Mouse (Mus musculus) hindbrain, embryonic 11.5 days (tissue): Measurements from ENCODE around the gene Nfe2l1. TPM values are rescaled to one million over a fixed set of nuclear protein-coding genes. Genes with fewer than 3 reads are reported as not detected.

Experiments
- ATAC-seq: fragments of 200-750 bp; cut with Nextera tagmentation; 2 replicates; pipeline ENCODE4 v1.8.0; 2017; ENCODE audit warnings: mild to moderate bottlenecking, moderate TSS enrichment, moderate library complexity; ENCODE audit not compliant: low FRiP score
- DNase-seq: peaks from one replicate; pipeline ENCODE4 v3.0.0-alpha.2; 2015; ENCODE audit warnings: low spot score
- H3K27ac ChIP-seq: fragments of 300-500 bp; sonication (generic); 2 replicates; pipeline ENCODE4 v1.5.1; 2014; ENCODE audit warnings: mild to moderate bottlenecking, low read depth, low read length
- H3K27me3 ChIP-seq: fragments of 300-500 bp; sonication (generic); 2 replicates; pipeline ENCODE4 v1.6.1; 2014; ENCODE audit warnings: mild to moderate bottlenecking, low read length, moderate library complexity, mixed read lengths; ENCODE audit not compliant: control insufficient read depth, insufficient read depth
- H3K36me3 ChIP-seq: fragments of 300-500 bp; sonication (generic); 2 replicates; pipeline ENCODE4 v1.6.1; 2014; ENCODE audit warnings: mild to moderate bottlenecking, low read length, moderate library complexity, mixed read lengths; ENCODE audit not compliant: control insufficient read depth, insufficient read depth
- H3K4me1 ChIP-seq: fragments of 300-500 bp; sonication (generic); replicated peaks from 2 replicates; pipeline ENCODE4 v1.6.1; 2014; ENCODE audit warnings: low read length, mixed read lengths; ENCODE audit not compliant: control insufficient read depth, insufficient read depth
- H3K4me2 ChIP-seq: fragments of 300-500 bp; sonication (generic); replicated peaks from 2 replicates; pipeline ENCODE4 v1.6.1; 2014; ENCODE audit warnings: mild to moderate bottlenecking, low read depth, low read length
- H3K4me3 ChIP-seq: fragments of 300-500 bp; sonication (generic); 2 replicates; pipeline ENCODE4 v1.5.1; 2014; ENCODE audit warnings: low read depth, low read length
- H3K9ac ChIP-seq: fragments of 300-500 bp; sonication (generic); 2 replicates; pipeline ENCODE4 v1.6.1; 2014; ENCODE audit warnings: low read depth, low read length
- H3K9me3 ChIP-seq: fragments of 300-500 bp; sonication (generic); 2 replicates; pipeline ENCODE4 v1.6.1; 2016; ENCODE audit warnings: low read length; ENCODE audit not compliant: control insufficient read depth
- whole genome bisulfite sequencing: fragments of 180-500 bp; shearing (Covaris S2); extraction: QIAGEN DNeasy Blood & Tissue Kit; methylation state at CpG from one replicate; pipeline ENCODE4 v1.1.7; 2014; 5-methylcytosine and 5-hydroxymethylcytosine counted together
- polyA plus RNA-seq: library from polyadenylated mRNA; unstranded; fragments of >200 nt; fragmentation: Nextera tagmentation; extraction: Ambion mirVana; gene quantifications from 2 replicates; pipeline ENCODE4 v1.2.1, GENCODE M21; 2014

The Nfe2l1 gene
- polyA plus RNA-seq, result 27.9 and 35.2 TPM in 2 replicates

GRCm38 (mm10) chr11:96829813-96830538 is at the start of gene Nfe2l1:
Gene Nfe2l1 (minus strand): TSS chr11:96829968.
- Histone ChIP-seq H3K9me3 (no peaks in the 10 kb centered on the region), H3K4me1 (no peaks in the 10 kb centered on the region; the same call in 1 of the 2 replicates), H3K36me3 (0 out of 2 replicates have a peak, but pooled peaks cover 3% of the 10 kb centered on the region), H3K27me3 (no peaks in the 10 kb centered on the region), H3K9ac (peak within 1 kb of the TSS; percentile 88), H3K4me3 (peak within 1 kb of the TSS; percentile 74), H3K4me2 (peak within 1 kb of the TSS; percentile 73), H3K27ac (peak within 1 kb of the TSS; percentile 96)
- WGBS, result under 1% methylated on average over 51 of the region's 51 CpGs
- DNase-seq (peak; percentile 95), ATAC-seq (peak; percentile 100)

DNA sequence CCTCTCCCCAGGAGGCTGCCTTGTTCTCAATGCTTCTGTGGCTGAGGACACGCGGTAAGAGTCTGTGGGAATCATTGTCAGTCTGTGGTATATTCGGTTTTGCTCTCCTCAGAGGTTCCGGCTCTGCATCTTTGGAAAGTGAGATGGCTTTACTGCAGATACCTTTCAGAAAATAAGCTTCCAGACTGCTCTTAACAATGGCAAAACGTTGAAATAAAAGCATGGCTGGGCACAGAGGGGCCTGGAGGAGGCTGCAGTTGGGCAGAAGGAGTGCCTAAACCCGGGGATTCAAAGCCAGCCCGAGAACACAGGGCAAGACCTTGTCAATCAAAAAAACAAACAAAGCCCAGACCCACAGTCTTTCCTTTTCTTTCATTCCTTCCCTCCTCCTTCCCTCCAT is 49.6 kb upstream of the Nfe2l1 start:
- Histone ChIP-seq H3K27me3 (no peaks in the 10 kb centered on the region), H3K9ac (no peak overlapping the region), H3K36me3 (no peaks in the 10 kb centered on the region), H3K4me3 (no peak overlapping the region), H3K9me3 (no peaks in the 10 kb centered on the region), H3K4me2 (no peak overlapping the region), H3K4me1 (peaks cover 25% of the 10 kb centered on the region; the same call in 1 of the 2 replicates), H3K27ac (peak overlapping the region; percentile 100)
- no peak for ATAC-seq
- 7% methylated on average over 7 of the region's 7 CpGs for WGBS
- peak; percentile 61 for DNase-seq

DNA sequence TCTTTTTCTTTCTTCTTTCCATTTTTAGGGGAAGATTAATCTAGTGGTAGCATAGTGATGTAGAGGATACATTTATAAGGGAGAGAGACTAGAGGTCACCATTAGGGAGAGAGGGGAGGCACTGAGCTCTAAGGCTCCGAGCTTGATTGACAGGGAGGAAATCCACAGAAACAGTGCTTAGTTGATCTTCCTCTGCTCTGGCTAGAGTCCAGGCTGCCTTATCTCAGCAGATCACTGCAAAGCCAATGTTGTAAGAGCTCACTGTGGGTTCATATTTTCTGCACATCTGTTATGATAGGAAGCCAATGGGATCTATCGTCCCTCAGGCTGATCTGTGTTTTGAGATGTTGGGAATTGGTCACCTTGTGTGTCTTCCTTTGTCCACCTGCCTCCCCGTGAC is 48.9 kb upstream of the Nfe2l1 start:
- WGBS, result 21% methylated on average over 3 of the region's 3 CpGs
- peaks cover 32% of the 10 kb centered on the region for H3K4me1 ChIP-seq
- ATAC-seq, result no peak
- no peaks in the 10 kb centered on the region for H3K9me3 ChIP-seq
- peak overlapping the region; percentile 100 for H3K27ac ChIP-seq
- no peak overlapping the region for H3K9ac ChIP-seq
- DNase-seq, result peak; percentile 30
- H3K4me2 ChIP-seq, result no peak overlapping the region
- no peaks in the 10 kb centered on the region for H3K36me3 ChIP-seq
- H3K27me3 ChIP-seq, result no peaks in the 10 kb centered on the region
- H3K4me3 ChIP-seq, result no peak overlapping the region

DNA sequence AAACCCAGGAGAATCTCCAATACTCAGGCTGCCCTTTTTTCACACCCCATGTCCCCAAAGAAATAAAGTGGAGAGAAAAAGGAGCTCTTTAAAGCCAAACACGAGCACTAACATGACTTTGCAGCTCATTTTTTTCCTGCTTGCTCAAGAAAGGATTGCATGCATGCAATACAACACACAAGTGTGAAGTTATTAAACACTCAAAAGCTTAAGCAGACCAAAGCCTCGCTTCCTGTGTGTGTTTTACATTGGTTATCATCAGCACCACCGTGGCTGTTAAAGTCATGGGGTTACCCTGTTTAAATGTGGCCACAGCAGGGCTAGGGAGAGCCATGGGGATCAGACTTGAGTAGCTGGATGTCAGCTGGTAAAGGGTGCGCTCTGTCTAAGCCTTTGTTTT is 47.3 kb upstream of the Nfe2l1 start:
- ATAC-seq (no peak), DNase-seq (no peak)
- no peaks in the 10 kb centered on the region for H3K36me3 ChIP-seq
- peak overlapping the region; percentile 1; the same call in 1 of the 2 replicates for H3K4me2 ChIP-seq
- H3K9ac ChIP-seq, result peak overlapping the region; percentile 63
- H3K4me1 ChIP-seq, result peaks cover 40% of the 10 kb centered on the region
- no peak overlapping the region for H3K4me3 ChIP-seq
- H3K27ac ChIP-seq, result peak overlapping the region; percentile 100
- H3K27me3 ChIP-seq, result no peaks in the 10 kb centered on the region
- WGBS, result 30% methylated on average over 4 of the region's 4 CpGs
- H3K9me3 ChIP-seq, result no peaks in the 10 kb centered on the region

GRCm38 (mm10) chr11:96876300-96877040 is 46.7 kb upstream of the Nfe2l1 start:
- no peak overlapping the region for H3K4me3 ChIP-seq
- peak overlapping the region; percentile 100 for H3K27ac ChIP-seq
- WGBS, result 2% methylated on average over 13 of the region's 13 CpGs

DNA sequence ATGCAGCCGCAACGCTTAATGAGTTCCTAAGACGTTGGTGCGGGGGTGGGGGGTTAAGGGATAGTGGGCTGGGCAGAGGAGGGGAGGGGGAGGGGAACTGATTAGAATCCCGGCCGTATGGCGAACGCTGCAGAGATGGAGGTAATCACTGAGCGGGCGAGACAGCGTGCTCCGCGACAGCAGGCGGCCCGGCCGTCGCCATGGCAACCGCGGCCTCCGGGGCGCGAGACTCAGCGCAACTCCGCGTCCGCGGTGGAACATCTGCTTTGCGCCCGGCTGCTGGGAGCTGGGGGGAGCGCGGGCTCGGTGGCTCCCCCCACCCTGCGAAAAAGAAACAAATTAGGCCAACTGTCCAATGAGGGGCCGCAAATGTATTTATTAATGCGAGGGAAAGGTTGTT is 46.0 kb upstream of the Nfe2l1 start:
- Histone ChIP-seq H3K27ac (peak overlapping the region; percentile 100), H3K4me3 (no peak overlapping the region), H3K4me1 (peaks cover 40% of the 10 kb centered on the region), H3K27me3 (no peaks in the 10 kb centered on the region), H3K4me2 (peak overlapping the region; percentile 26), H3K9me3 (no peaks in the 10 kb centered on the region), H3K36me3 (no peaks in the 10 kb centered on the region), H3K9ac (no peak overlapping the region; the same call in 1 of the 2 replicates)
- DNase-seq, result peak; percentile 96
- ATAC-seq, result peak; percentile 88
- WGBS, result under 1% methylated on average over 31 of the region's 35 CpGs

More at GRCm38 (mm10) chr11:96876300-96877040, 46.7 kb upstream of the Nfe2l1 start:
- peak; percentile 82 for DNase-seq
- Histone ChIP-seq H3K4me2 (peak overlapping the region; percentile 26), H3K9ac (peak overlapping the region; percentile 63), H3K36me3 (no peaks in the 10 kb centered on the region), H3K4me1 (peaks cover 40% of the 10 kb centered on the region), H3K27me3 (no peaks in the 10 kb centered on the region), H3K9me3 (no peaks in the 10 kb centered on the region)
- peak; percentile 85 for ATAC-seq

GRCm38 (mm10) chr11:96875270-96875669 is 45.5 kb upstream of the Nfe2l1 start:
- H3K9ac ChIP-seq, result peak overlapping the region; percentile 46
- H3K9me3 ChIP-seq, result no peaks in the 10 kb centered on the region
- peak; percentile 52 for DNase-seq
- H3K4me1 ChIP-seq, result peaks cover 40% of the 10 kb centered on the region
- H3K27ac ChIP-seq, result peak overlapping the region; percentile 100
- no peak overlapping the region for H3K4me3 ChIP-seq
- WGBS, result 3% methylated on average over 4 of the region's 4 CpGs
- peak overlapping the region; percentile 26 for H3K4me2 ChIP-seq
- H3K27me3 ChIP-seq, result no peaks in the 10 kb centered on the region
- ATAC-seq, result no peak
- no peaks in the 10 kb centered on the region for H3K36me3 ChIP-seq

DNA sequence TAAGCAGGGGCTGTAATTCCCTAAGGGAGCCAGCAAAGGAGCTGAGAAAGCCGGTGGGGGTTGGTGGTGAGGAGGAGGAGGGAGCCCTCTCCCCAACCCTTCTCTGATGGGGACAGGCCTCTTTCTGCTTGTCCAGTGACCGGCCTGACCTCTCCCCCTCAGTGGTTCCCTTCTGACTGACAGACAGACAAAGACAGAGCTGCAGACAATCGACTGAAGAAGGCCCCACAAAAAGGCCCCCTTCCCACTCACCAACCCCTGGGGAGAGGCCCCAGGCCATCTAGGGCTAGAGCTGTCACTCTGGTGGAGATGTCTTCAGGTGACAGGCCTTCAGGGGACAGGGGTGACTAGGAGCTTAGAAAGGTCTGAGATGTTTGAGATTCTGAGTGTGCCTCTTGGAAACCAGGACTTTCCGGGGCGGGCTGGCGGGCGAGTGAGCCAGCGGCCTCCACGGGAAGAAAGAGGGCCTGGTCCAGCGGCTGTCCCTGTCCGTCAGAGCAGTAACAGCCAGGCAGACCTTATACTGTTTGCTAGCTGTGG is 43.9 kb upstream of the Nfe2l1 start:
- no peaks in the 10 kb centered on the region for H3K9me3 ChIP-seq
- no peak overlapping the region for H3K4me3 ChIP-seq
- peak overlapping the region; percentile 100 for H3K27ac ChIP-seq
- H3K4me1 ChIP-seq, result peaks cover 37% of the 10 kb centered on the region
- H3K36me3 ChIP-seq, result no peaks in the 10 kb centered on the region
- H3K4me2 ChIP-seq, result 0 out of 2 replicates have a peak overlapping the region, but pooled peaks have one; percentile 34
- no peaks in the 10 kb centered on the region for H3K27me3 ChIP-seq
- peak; percentile 72 for DNase-seq
- 5% methylated on average over 11 of the region's 11 CpGs for WGBS
- H3K9ac ChIP-seq, result peak overlapping the region; percentile 76
- ATAC-seq, result no peak
